Mouse (Mus musculus) cerebellum, adult 2 months (tissue): Measurements from ENCODE around the gene Gps2. TPM values are rescaled to one million over a fixed set of nuclear protein-coding genes. Genes with fewer than 3 reads are reported as not detected.
A peak's percentile ranks its signal among the peaks of the same experiment; 100 is the strongest.

Source experiments
- DNase-seq, 2 experiments: peaks; one replicate each; pipeline ENCODE4 v3.0.0; 2021
- H3K27ac ChIP-seq: fragments of 200-500 bp; 2 replicates; pipeline ENCODE4 v1.5.1; 2012; ENCODE audit warnings: low read length, control low read depth, inconsistent platforms; ENCODE audit not compliant: insufficient read depth
- H3K27me3 ChIP-seq: fragments of 200-500 bp; 2 replicates; pipeline ENCODE4 v1.6.1; 2012; ENCODE audit warnings: inconsistent platforms, mild to moderate bottlenecking, low read length, moderate library complexity; ENCODE audit not compliant: control insufficient read depth, insufficient read depth
- H3K4me1 ChIP-seq: fragments of 200-500 bp; 2 replicates; pipeline ENCODE4 v1.6.1; 2011; ENCODE audit warnings: low read length; ENCODE audit not compliant: control insufficient read depth, insufficient read depth
- H3K4me3 ChIP-seq: fragments of 200-500 bp; replicated peaks from 2 replicates; pipeline ENCODE3; 2011; ENCODE audit warnings: mild to moderate bottlenecking, low read depth, low read length, control low read depth; ENCODE audit not compliant: insufficient read depth
- CTCF ChIP-seq: fragments of 200-500 bp; IDR thresholded peaks from 2 replicates; pipeline ENCODE4 v1.5.1; 2011; ENCODE audit warnings: low read depth, mild to moderate bottlenecking, control low read depth, low read length, moderate library complexity, borderline replicate concordance; ENCODE audit not compliant: insufficient read depth
- POLR2A ChIP-seq: fragments of 200-500 bp; IDR thresholded peaks from 2 replicates; pipeline ENCODE4 v1.6.1; 2011; ENCODE audit warnings: low read length, control low read depth, borderline replicate concordance; ENCODE audit not compliant: insufficient read depth
- WGBS: fragments of 180-500 bp; shearing (Covaris S2); methylation state at CpG from one replicate; pipeline ENCODE4 v1.1.7; 2018; 5-methylcytosine and 5-hydroxymethylcytosine counted together
- polyA plus RNA-seq: library from polyadenylated mRNA; depleted of rRNA; stranded (reverse); fragments of >200 nt; gene quantifications from 2 replicates; pipeline ENCODE4 v1.2.3, GENCODE M21; 2012; rRNA removed

Gene Gps2
- polyA plus RNA-seq = 78.9 and 87.5 TPM in 2 replicates

DNA sequence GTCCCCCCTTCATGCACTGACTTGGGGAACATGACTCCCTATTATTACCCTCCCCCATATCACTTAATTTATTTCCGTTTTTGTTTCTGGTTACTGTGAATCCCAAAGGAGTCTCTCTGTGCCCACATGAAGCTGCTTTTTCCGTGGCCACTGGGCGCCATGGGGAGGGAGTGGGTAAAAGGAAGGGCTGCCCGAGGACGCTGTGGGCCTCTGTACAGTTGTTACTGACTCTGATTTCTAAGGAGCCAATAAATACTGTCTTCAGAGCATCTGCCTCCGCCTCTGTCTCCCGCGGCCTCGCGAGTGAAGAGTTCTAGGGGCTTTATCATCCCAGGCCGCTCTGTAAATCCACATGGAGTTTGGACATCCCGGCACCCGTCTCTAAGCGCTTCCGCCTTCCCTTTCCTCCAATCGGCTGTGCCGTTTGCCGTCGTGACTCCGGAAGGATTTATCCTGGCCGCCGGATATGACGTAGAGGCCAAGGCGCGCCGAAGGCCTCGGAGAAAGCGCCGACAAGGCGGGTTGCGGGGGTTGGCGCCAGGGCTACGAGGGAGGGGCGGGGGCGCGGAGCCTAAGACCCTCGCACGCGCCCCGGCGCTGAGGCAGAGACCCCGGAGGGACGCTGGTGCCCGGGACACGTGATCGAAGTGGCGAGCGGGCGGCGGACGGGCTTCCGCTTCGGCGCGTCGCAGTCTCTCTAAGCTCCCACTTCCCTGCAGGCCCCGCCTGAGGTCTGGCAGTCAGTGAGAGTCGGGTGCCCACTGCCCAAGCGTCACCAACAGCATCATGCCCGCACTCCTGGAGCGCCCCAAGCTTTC is at the start of gene Gps2:
Gene Gps2, plus strand, starts transcription at position 335 of the 818 bp plus-strand sequence.
- under 1% methylated on average over 61 of the region's 61 CpGs for WGBS
- Histone ChIP-seq H3K4me1 (peaks cover 5% of the 10 kb centered on the region; the same call in 1 of the 2 replicates), H3K4me3 (peak within 1 kb of the TSS; percentile 71), H3K27ac (peak within 1 kb of the TSS; percentile 70), H3K27me3 (no peaks in the 10 kb centered on the region)
- DNase-seq = peak; percentile 94 to 96
- TF ChIP-seq POLR2A (peak; percentile 67; the same call in 1 of the 2 replicates), CTCF (no peak)

DNA sequence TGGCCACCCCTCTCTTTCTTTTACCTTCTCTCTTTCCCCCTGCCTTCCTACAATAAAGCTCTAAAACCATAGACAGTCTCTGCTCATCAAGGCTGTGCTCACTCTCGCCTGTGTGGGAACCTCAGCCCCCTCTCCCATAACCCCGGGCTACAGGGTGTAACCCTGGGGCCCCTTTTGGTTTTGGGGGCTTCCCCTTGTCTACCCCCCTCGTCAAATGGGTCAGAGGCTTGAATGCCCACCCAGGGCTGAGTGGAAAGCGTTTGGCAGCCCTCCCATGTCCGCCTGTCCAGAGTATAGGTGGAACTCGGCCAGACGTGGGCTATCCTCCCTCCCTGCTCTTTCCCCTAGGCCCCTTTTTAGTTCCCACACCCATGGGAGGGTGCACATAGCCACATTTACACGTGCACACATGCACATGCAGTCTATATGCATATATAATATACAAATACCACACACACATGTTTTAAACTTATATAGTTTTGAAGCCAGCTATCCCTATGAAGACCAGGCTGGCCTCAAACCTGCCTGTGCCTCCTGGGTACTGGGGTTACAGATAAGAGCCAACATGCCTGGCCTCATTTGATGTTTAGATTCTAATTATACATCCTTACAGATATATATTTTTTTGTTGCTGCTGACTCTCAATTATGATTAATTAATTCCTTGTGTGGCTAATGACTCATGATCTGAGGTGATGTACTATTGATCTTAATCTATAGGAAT is 49.4 kb upstream of the Gps2 start:
- H3K27me3 ChIP-seq = no peaks in the 10 kb centered on the region; the same call in 1 of the 2 replicates
- DNase-seq = no peak
- H3K4me3 ChIP-seq = no peak overlapping the region
- WGBS = 20% methylated on average over 8 of the region's 8 CpGs
- H3K27ac ChIP-seq = no peak overlapping the region
- no peaks in the 10 kb centered on the region for H3K4me1 ChIP-seq
- TF ChIP-seq CTCF (no peak), POLR2A (no peak)

- TF ChIP-seq POLR2A (no peak), CTCF (no peak)
- Histone ChIP-seq H3K27me3 (no peaks in the 10 kb centered on the region; the same call in 1 of the 2 replicates), H3K4me1 (no peaks in the 10 kb centered on the region), H3K4me3 (no peak overlapping the region), H3K27ac (no peak overlapping the region)
- DNase-seq = no peak
- WGBS = 79% methylated on average over 9 of the region's 9 CpGs
These were observed 48.1 kb upstream of the Gps2 start for GRCm38 (mm10) chr11:69865561-69865960.

DNA sequence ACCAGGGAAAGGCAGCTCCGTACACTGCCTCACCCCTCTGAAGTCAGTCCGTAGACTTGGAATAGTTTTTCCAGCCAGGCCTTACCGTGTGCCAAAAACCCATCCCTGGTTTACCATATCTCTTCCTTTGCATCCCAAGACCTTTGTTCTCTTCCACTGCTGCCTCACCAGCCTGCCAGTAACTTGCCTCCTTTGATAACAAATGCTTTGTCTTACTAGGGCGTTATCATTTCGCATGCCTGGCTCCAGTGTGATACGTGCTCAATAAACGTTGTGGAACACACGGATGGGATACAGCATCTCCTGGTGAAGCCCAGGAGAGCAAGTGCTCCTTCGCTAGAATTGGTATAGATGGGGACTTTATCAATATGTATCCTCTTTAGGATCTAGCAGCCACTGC is 46.4 kb upstream of the Gps2 start:
- TF ChIP-seq CTCF (no peak), POLR2A (no peak)
- H3K4me3 ChIP-seq = no peak overlapping the region
- no peaks in the 10 kb centered on the region for H3K4me1 ChIP-seq
- DNase-seq = no peak
- H3K27me3 ChIP-seq = no peaks in the 10 kb centered on the region; the same call in 1 of the 2 replicates
- no peak overlapping the region for H3K27ac ChIP-seq
- 73% methylated on average over 9 of the region's 9 CpGs for WGBS

DNA sequence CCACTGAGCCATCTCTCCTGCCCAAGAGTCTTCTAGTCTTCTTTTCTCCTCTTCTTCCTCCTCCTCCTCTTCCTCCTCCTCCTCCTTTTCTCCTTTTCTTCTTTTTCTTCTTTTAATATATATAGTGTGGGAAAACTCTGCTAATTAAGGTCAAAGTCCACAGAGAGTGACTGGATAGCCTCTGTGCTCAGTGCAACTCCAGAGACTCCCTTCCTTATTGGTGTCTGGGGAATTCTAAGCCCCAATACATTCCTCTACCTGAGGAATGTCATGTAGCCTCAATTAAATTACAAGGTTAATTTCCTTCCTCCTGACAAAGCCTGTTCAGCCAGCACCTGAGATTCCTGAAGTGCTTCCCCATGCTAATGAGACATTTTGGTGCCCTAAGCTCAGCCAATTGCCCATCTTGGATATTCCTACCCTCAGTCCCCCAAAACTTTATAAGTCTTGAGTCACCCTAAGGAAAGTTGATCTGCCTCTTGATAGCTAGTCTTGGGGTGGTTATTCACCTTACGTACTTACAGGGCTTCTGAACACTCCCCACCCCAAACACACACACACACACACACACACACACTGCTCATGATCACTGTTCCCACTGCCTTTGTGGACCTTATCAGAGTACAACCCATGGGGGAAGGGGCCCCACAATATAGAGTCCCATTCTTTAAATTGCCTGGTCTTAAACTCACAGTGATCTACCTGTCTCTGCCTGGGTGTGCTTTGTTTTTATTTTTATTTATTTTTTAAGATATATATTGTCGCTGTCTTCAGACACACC is 43.2 kb upstream of the Gps2 start:
- H3K4me1 ChIP-seq = no peaks in the 10 kb centered on the region
- H3K27me3 ChIP-seq = no peaks in the 10 kb centered on the region; the same call in 1 of the 2 replicates
- 94% methylated on average over 2 of the region's 2 CpGs for WGBS
- no peak overlapping the region for H3K4me3 ChIP-seq
- no peak for TF ChIP-seq CTCF
- TF ChIP-seq POLR2A = no peak
- DNase-seq = no peak
- H3K27ac ChIP-seq = no peak overlapping the region

DNA sequence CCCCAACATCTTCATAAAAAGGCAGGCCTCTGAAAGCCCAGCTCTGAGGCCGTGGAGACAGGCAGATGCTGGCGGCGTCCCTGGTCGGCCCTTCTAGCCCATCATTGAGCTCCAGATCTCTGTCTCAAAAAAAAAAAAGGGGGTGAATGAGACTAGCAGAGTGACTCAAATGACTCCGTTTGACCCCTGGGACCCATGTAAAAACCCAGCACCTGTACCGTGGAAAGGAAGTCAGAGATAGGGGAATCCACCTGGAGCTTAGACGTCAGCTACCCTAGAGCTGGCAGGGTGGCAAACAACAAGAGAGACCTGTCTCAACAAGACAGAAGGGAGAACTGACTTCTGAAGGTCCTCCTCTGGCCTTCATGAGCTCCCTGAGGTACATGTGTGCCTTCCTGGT is 41.9 kb upstream of the Gps2 start:
- H3K27me3 ChIP-seq = no peaks in the 10 kb centered on the region; the same call in 1 of the 2 replicates
- H3K4me3 ChIP-seq = no peak overlapping the region
- DNase-seq = no peak
- no peaks in the 10 kb centered on the region for H3K4me1 ChIP-seq
- TF ChIP-seq POLR2A (no peak), CTCF (no peak)
- 89% methylated on average over 7 of the region's 7 CpGs for WGBS
- H3K27ac ChIP-seq = no peak overlapping the region

GRCm38 (mm10) chr11:69872451-69872850 is 41.2 kb upstream of the Gps2 start:
- Histone ChIP-seq H3K27me3 (no peaks in the 10 kb centered on the region; the same call in 1 of the 2 replicates), H3K27ac (no peak overlapping the region), H3K4me3 (no peak overlapping the region), H3K4me1 (no peaks in the 10 kb centered on the region)
- no peak for TF ChIP-seq POLR2A
- TF ChIP-seq CTCF = no peak
- DNase-seq = no peak
- 60% methylated on average over 4 of the region's 4 CpGs for WGBS
